Mouse (Mus musculus): ENCODE measurements around the gene Tmem207. TPM values are rescaled to one million over a fixed set of nuclear protein-coding genes. Genes with fewer than 3 reads are reported as not detected.

Gene Tmem207
- polyA plus RNA-seq, 1 experiment from 2014 or later: not detected

GRCm38 (mm10) chr16:26546879-26547206, 20.3 kb upstream of the Tmem207 start:
- no peaks in the 10 kb centered on the region for H3K4me1 ChIP-seq (ENCODE audit: control insufficient read depth, low read depth, low read length)
- H3K9ac ChIP-seq (ENCODE audit: low read depth, low read length): no peak overlapping the region
- WGBS (ENCODE audit: insufficient replicate concordance): 40% methylated on average over 1 of the region's 1 CpGs
- no peak overlapping the region for H3K4me3 ChIP-seq (ENCODE audit: low read depth, low read length)
- no peaks in the 10 kb centered on the region for H3K36me3 ChIP-seq (ENCODE audit: control insufficient read depth, insufficient read depth)
- H3K4me2 ChIP-seq (ENCODE audit: low read depth, low read length): no peak overlapping the region
- no peaks in the 10 kb centered on the region for H3K9me3 ChIP-seq (replicated peaks; ENCODE audit: control insufficient read depth, low read length)
- H3K27ac ChIP-seq (ENCODE audit: low read length): no peak overlapping the region
- ATAC-seq (ENCODE audit: low read depth): no peak
- H3K27me3 ChIP-seq (ENCODE audit: control insufficient read depth, insufficient read depth, low read depth, low read length): no peaks in the 10 kb centered on the region

GRCm38 (mm10) chr16:26546170-26546878, 19.8 kb upstream of the Tmem207 start:
- Histone ChIP-seq H3K4me2 (ENCODE audit: low read depth, low read length) (no peak overlapping the region), H3K27ac (ENCODE audit: low read length) (no peak overlapping the region), H3K36me3 (ENCODE audit: control insufficient read depth, insufficient read depth) (no peaks in the 10 kb centered on the region), H3K4me3 (ENCODE audit: low read depth, low read length) (no peak overlapping the region), H3K27me3 (ENCODE audit: control insufficient read depth, insufficient read depth, low read depth, low read length) (no peaks in the 10 kb centered on the region), H3K4me1 (ENCODE audit: control insufficient read depth, low read depth, low read length) (no peaks in the 10 kb centered on the region), H3K9me3 (replicated peaks; ENCODE audit: control insufficient read depth, low read length) (no peaks in the 10 kb centered on the region), H3K9ac (ENCODE audit: low read depth, low read length) (no peak overlapping the region)
- WGBS (ENCODE audit: insufficient replicate concordance): 32% methylated on average over 7 of the region's 7 CpGs
- no peak for ATAC-seq (ENCODE audit: low read depth)

- no peaks in the 10 kb centered on the region for H3K4me1 ChIP-seq (ENCODE audit: control insufficient read depth, low read depth, low read length)
- H3K27ac ChIP-seq (ENCODE audit: low read length): no peak overlapping the region
- no peaks in the 10 kb centered on the region for H3K36me3 ChIP-seq (ENCODE audit: control insufficient read depth, insufficient read depth)
- no peaks in the 10 kb centered on the region for H3K9me3 ChIP-seq (replicated peaks; ENCODE audit: control insufficient read depth, low read length)
- ATAC-seq (ENCODE audit: low read depth): no peak
- whole genome bisulfite sequencing (ENCODE audit: insufficient replicate concordance): 71% methylated on average over 1 of the region's 1 CpGs
- H3K4me2 ChIP-seq (ENCODE audit: low read depth, low read length): no peak overlapping the region
- H3K4me3 ChIP-seq (ENCODE audit: low read depth, low read length): no peak overlapping the region
- no peaks in the 10 kb centered on the region for H3K27me3 ChIP-seq (ENCODE audit: control insufficient read depth, insufficient read depth, low read depth, low read length)
- H3K9ac ChIP-seq (ENCODE audit: low read depth, low read length): no peak overlapping the region
Observed at GRCm38 (mm10) chr16:26532287-26532686, 5.7 kb upstream of the Tmem207 start.

- no peaks in the 10 kb centered on the region for H3K27me3 ChIP-seq (ENCODE audit: control insufficient read depth, insufficient read depth, low read depth, low read length)
- H3K36me3 ChIP-seq (ENCODE audit: control insufficient read depth, insufficient read depth): no peaks in the 10 kb centered on the region
- H3K4me1 ChIP-seq (ENCODE audit: control insufficient read depth, low read depth, low read length): no peaks in the 10 kb centered on the region
- H3K27ac ChIP-seq (ENCODE audit: low read length): no peak overlapping the region
- no peaks in the 10 kb centered on the region for H3K9me3 ChIP-seq (replicated peaks; ENCODE audit: control insufficient read depth, low read length)
- 71% methylated on average over 1 of the region's 1 CpGs for WGBS (ENCODE audit: insufficient replicate concordance)
- no peak overlapping the region for H3K9ac ChIP-seq (ENCODE audit: low read depth, low read length)
- no peak for ATAC-seq (ENCODE audit: low read depth)
- H3K4me2 ChIP-seq (ENCODE audit: low read depth, low read length): no peak overlapping the region
- no peak overlapping the region for H3K4me3 ChIP-seq (ENCODE audit: low read depth, low read length)
Observed at GRCm38 (mm10) chr16:26530451-26530850, 3.9 kb upstream of the Tmem207 start.

GRCm38 (mm10) chr16:26527931-26528666, 1.5 kb upstream of the Tmem207 start:
- Histone ChIP-seq H3K9me3 (replicated peaks; ENCODE audit: control insufficient read depth, low read length) (no peaks in the 10 kb centered on the region), H3K4me3 (ENCODE audit: low read depth, low read length) (no peak overlapping the region), H3K36me3 (ENCODE audit: control insufficient read depth, insufficient read depth) (no peaks in the 10 kb centered on the region), H3K27ac (ENCODE audit: low read length) (no peak overlapping the region), H3K4me1 (ENCODE audit: control insufficient read depth, low read depth, low read length) (no peaks in the 10 kb centered on the region), H3K4me2 (ENCODE audit: low read depth, low read length) (no peak overlapping the region), H3K9ac (ENCODE audit: low read depth, low read length) (no peak overlapping the region), H3K27me3 (ENCODE audit: control insufficient read depth, insufficient read depth, low read depth, low read length) (no peaks in the 10 kb centered on the region)
- 73% methylated on average over 10 of the region's 10 CpGs for WGBS (ENCODE audit: insufficient replicate concordance)
- ATAC-seq (ENCODE audit: low read depth): no peak

- Histone ChIP-seq H3K36me3 (ENCODE audit: control insufficient read depth, insufficient read depth) (no peaks in the 10 kb centered on the region), H3K27ac (ENCODE audit: low read length) (no peak overlapping the region), H3K4me3 (ENCODE audit: low read depth, low read length) (no peak overlapping the region), H3K27me3 (ENCODE audit: control insufficient read depth, insufficient read depth, low read depth, low read length) (no peaks in the 10 kb centered on the region), H3K9me3 (replicated peaks; ENCODE audit: control insufficient read depth, low read length) (no peaks in the 10 kb centered on the region), H3K4me1 (ENCODE audit: control insufficient read depth, low read depth, low read length) (no peaks in the 10 kb centered on the region), H3K9ac (ENCODE audit: low read depth, low read length) (no peak overlapping the region), H3K4me2 (ENCODE audit: low read depth, low read length) (no peak overlapping the region)
- ATAC-seq (ENCODE audit: low read depth): no peak
- WGBS (ENCODE audit: insufficient replicate concordance): 58% methylated on average over 5 of the region's 5 CpGs
Observed at GRCm38 (mm10) chr16:26525832-26526231, 737 bp downstream of the Tmem207 start.

GRCm38 (mm10) chr16:26519596-26519995, 7.0 kb downstream of the Tmem207 start:
- no peak for ATAC-seq (ENCODE audit: low read depth)
- WGBS (ENCODE audit: insufficient replicate concordance): 36% methylated on average over 2 of the region's 2 CpGs
- Histone ChIP-seq H3K9me3 (replicated peaks; ENCODE audit: control insufficient read depth, low read length) (no peaks in the 10 kb centered on the region), H3K4me3 (ENCODE audit: low read depth, low read length) (no peak overlapping the region), H3K9ac (ENCODE audit: low read depth, low read length) (no peak overlapping the region), H3K27me3 (ENCODE audit: control insufficient read depth, insufficient read depth, low read depth, low read length) (no peaks in the 10 kb centered on the region), H3K27ac (ENCODE audit: low read length) (no peak overlapping the region), H3K4me2 (ENCODE audit: low read depth, low read length) (no peak overlapping the region), H3K4me1 (ENCODE audit: control insufficient read depth, low read depth, low read length) (no peaks in the 10 kb centered on the region), H3K36me3 (ENCODE audit: control insufficient read depth, insufficient read depth) (no peaks in the 10 kb centered on the region)

GRCm38 (mm10) chr16:26504961-26505360, 21.6 kb downstream of the Tmem207 start:
- Histone ChIP-seq H3K9ac (ENCODE audit: low read depth, low read length) (no peak overlapping the region), H3K9me3 (replicated peaks; ENCODE audit: control insufficient read depth, low read length) (no peaks in the 10 kb centered on the region), H3K4me1 (ENCODE audit: control insufficient read depth, low read depth, low read length) (no peaks in the 10 kb centered on the region), H3K27me3 (ENCODE audit: control insufficient read depth, insufficient read depth, low read depth, low read length) (no peaks in the 10 kb centered on the region), H3K27ac (ENCODE audit: low read length) (no peak overlapping the region), H3K36me3 (ENCODE audit: control insufficient read depth, insufficient read depth) (no peaks in the 10 kb centered on the region), H3K4me2 (ENCODE audit: low read depth, low read length) (no peak overlapping the region), H3K4me3 (ENCODE audit: low read depth, low read length) (no peak overlapping the region)
- ATAC-seq (ENCODE audit: low read depth): no peak
- 65% methylated on average over 4 of the region's 4 CpGs for WGBS (ENCODE audit: insufficient replicate concordance)

GRCm38 (mm10) chr16:26500738-26501137, 25.8 kb downstream of the Tmem207 start:
- Histone ChIP-seq H3K9ac (ENCODE audit: low read depth, low read length) (no peak overlapping the region), H3K4me2 (ENCODE audit: low read depth, low read length) (no peak overlapping the region), H3K9me3 (replicated peaks; ENCODE audit: control insufficient read depth, low read length) (no peaks in the 10 kb centered on the region), H3K27ac (ENCODE audit: low read length) (no peak overlapping the region), H3K36me3 (ENCODE audit: control insufficient read depth, insufficient read depth) (no peaks in the 10 kb centered on the region), H3K4me3 (ENCODE audit: low read depth, low read length) (no peak overlapping the region), H3K4me1 (ENCODE audit: control insufficient read depth, low read depth, low read length) (no peaks in the 10 kb centered on the region), H3K27me3 (ENCODE audit: control insufficient read depth, insufficient read depth, low read depth, low read length) (no peaks in the 10 kb centered on the region)
- no peak for ATAC-seq (ENCODE audit: low read depth)
- 51% methylated on average over 3 of the region's 3 CpGs for WGBS (ENCODE audit: insufficient replicate concordance)

Measured in liver, embryonic 16.5 days (tissue).